Mouse (Mus musculus) lung, postnatal 0 days (tissue): ENCODE measurements around the gene Lmo1.

Source experiments
- CTCF ChIP-seq: IDR thresholded peaks from 2 replicates; pipeline ENCODE4 v1.5.1; 2016; ENCODE audit warnings: antibody characterized with exemption, mild to moderate bottlenecking
- EP300 ChIP-seq: IDR thresholded peaks from 2 replicates; pipeline ENCODE4 v1.6.1; 2016; ENCODE audit warnings: antibody characterized with exemption, mild to moderate bottlenecking, control low read depth

DNA sequence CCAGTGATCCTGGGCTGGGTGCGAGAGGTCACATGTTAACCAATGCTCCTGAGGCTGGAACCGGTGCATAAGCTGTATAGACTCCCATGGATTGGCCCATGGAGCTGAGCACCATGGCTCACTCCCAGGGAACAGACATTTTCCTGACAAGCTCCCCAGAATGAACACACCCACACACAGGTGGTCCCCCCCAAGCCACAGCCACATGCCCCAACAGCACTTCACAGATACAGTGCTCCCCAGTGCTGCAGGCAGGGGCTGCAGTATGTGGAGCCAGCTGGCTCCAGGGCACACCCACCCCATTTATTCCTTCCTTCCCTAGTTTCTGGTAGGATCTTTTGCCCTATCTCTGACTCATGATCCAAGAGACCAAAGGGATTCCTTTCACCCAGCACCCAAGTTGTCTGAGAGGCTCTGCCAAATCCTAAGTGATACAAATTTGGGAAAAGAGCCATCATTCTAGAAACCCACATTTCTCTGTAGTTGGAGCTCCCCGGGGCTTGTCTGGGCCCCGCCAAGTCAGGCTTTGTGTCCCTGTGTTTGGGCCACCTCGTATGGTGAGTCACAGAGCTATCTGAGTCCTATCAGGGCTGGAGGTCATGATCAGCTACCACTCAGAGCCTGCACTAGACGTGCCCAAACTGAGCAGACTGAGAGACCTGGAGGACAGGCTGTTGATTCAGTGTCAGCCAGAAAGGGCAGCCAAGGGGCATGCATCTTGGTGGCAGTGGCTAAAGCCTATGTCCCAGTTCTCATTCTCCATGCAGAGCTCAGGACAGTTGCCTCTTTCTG, 12.4 kb upstream of the Lmo1 start:
- no peak for TF ChIP-seq EP300
- TF ChIP-seq CTCF, result no peak
